Mouse (Mus musculus) kidney, adult 11 months (tissue): ENCODE results near the gene Nup210l.

Experiments used
- DNase-seq: peaks from one replicate; pipeline ENCODE4 v3.0.0; 2022

The Nup210l gene

DNA sequence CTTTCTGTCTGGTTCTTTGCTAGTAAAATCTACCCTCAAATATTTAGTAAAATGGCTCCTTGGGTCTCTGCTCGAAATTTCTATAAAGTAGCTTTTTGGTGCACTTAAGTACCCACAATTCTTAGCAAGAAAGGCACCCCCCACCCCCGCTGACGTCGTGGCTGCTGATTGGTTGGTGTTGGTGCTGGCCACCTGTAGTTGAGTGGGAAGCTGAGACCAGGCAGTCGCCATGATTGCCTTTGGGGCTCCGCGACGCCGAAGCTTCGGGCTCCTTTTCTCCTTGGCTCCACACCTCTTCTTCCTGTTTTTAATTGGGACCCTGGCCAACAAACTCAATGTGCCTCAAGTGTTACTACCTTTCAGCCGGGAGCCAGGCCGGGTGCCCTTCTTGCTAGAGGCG is at the start of gene Nup210l:
TSS of gene Nup210l (plus strand) at position 195 of the 400 bp plus-strand sequence.
- DNase-seq = no peak

- no peak for DNase-seq
Observed at GRCm38 (mm10) chr3:90061549-90061948, 42.4 kb upstream of the Nup210l start.

GRCm38 (mm10) chr3:90062539-90062938 is 41.4 kb upstream of the Nup210l start:
- no peak for DNase-seq

DNA sequence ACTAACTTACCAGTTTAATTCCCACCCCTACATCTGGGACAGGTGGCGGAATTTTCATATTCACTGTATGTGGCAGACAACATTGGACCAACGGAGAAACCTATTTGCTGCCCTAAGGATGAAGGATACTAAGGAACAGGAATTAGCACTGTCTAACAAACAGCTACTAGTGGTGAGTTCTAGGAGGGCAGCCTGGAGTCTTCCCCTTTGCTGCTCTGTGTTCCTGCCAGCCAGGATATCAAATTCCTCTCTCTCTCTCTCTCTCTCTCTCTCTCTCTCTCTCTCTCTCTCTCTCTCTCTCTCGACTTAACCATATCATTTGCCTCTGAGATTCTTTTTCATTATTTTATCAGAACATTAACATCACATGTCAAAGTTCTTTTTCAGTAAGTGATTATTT is 39.5 kb upstream of the Nup210l start:
- DNase-seq = no peak

GRCm38 (mm10) chr3:90065553-90065952 is 38.4 kb upstream of the Nup210l start:
- DNase-seq = no peak

DNA sequence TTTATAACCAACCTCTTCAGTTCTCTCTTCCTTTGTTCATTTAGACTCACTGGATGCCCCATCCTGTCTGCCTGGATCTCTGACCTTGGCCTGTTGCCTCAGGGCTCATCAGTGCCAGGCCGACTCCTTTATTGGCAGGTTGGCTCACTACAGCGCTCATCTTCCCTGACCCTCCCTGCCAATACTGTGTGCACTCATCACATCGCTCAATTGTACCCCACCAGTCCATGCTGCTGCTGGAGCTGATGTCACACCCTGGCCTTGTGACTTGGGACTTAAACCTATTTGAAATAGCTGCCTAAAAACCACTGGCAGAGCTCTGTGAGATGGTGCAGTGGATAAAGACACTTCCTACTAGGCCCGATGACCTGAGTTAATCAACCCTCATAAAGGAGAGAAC is 36.1 kb upstream of the Nup210l start:
- no peak for DNase-seq

DNA sequence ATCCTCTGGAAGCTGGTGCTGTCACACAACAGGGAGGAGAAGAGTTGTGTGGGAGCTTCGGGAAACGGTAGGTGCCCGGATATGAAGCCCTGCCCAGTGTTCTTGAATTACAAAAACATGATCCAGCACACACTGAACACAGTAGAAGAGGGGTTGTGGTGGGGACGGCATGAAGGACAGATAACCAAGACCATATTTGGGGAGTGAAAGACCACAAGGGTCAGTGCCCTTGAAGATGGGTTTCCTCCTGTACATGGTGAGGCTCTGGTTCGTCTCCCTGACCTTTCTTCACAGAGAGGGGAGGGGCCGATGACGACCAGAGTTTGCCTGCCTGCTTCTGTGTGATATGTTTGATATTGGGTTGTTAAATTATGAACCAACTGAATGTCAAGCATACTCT is 34.2 kb upstream of the Nup210l start:
- no peak for DNase-seq

GRCm38 (mm10) chr3:90072294-90072693 is 31.6 kb upstream of the Nup210l start, which contains the start of gene Tpm3:
TSS of gene Tpm3 (plus strand) at chr3:90072649.
- DNase-seq = no peak

DNA sequence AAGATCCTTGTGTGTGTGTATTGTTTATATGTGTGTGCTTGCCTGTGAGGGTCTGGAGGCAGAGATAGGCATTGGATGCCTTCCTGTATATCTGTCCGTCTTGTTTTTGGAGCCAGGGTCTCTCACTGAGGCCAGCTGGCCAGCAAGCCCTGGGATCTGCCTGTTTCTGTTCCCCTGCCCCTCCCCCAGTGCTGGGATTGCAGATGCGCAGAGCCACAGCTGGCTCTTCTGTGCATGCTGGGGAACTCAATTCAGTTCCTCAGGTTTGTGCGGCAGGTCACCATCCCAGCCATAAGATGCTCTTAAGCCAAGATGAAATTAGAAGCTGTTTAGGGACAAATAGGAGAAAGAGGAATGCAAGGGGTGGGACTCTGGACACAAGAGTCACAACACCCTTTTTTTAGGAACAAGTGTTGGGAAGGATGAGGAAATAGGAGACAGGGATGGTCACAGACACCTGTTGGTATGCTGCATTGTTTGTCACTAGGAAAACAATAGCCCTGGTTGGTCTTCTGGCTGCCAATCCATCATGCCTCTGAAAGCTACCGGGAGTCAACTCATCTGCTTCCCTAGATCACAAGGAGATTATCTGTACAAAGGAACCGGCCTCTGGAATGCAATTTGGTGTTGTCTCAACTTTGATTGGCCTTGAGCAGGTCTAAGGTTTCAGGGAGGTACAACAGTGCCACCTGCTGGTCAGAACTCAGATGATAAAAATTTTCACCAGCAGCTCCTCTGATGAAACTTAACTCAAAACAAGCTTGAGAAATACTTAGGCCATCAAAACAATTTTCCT is 26.8 kb upstream of the Nup210l start:
- DNase-seq = peak; percentile 74

DNA sequence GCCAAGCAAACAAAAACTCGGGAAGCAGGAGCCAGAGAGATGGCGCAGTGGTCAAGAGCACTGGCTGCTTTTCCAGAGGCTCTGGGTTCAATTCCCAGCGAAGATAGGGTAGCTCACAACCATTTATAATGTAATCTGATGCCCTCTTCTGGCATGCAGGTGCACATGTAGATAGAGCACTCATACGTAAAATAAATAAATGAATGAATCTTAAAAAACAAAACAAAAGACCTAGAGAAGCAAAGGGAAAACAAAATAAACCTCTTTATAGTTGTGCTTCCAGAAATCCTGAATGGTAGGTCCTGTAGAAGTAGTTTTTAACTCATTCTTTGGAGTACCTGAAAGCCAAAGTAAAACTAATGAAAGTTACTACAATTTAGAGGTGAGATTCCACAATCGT is 25.7 kb upstream of the Nup210l start:
- no peak for DNase-seq

GRCm38 (mm10) chr3:90079133-90079762 is 24.7 kb upstream of the Nup210l start:
- peak; percentile 96 for DNase-seq

DNA sequence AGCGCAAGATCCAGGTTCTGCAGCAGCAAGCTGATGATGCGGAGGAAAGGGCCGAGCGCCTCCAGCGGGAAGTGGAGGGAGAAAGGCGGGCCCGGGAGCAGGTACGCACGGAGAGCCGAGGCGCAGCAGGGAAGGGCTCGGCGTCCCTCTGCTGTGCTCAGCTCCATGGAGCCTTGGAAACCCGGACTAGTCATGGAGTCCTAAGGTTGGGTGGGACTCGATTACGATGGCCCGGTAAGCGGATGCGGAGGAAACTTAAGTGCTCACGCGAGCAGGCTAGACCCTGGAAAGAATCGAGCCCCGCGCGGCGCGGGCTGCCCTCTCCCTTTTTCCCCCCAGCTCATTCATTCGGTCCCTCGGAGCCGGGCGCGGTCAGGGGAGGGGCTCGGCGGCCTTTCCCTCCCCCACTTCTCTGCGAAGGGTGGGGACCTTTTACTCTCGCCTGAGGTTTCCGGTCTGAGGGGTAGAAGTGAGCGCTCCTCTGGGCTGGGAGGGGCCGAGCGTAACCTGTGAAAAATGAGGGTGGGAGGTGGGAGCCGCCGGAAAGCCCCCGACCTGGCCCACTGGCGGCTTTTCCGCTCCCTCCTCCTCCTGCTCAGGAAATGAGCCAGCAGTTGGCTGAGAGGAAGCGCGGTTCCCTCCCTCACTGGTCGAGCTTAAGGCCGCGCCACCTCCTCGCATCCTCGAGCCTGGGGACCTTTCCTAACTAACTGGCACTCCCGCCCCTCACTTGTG is 24.0 kb upstream of the Nup210l start:
- DNase-seq = peak; percentile 66

GRCm38 (mm10) chr3:90080498-90080863 is 23.5 kb upstream of the Nup210l start:
- DNase-seq = no peak

DNA sequence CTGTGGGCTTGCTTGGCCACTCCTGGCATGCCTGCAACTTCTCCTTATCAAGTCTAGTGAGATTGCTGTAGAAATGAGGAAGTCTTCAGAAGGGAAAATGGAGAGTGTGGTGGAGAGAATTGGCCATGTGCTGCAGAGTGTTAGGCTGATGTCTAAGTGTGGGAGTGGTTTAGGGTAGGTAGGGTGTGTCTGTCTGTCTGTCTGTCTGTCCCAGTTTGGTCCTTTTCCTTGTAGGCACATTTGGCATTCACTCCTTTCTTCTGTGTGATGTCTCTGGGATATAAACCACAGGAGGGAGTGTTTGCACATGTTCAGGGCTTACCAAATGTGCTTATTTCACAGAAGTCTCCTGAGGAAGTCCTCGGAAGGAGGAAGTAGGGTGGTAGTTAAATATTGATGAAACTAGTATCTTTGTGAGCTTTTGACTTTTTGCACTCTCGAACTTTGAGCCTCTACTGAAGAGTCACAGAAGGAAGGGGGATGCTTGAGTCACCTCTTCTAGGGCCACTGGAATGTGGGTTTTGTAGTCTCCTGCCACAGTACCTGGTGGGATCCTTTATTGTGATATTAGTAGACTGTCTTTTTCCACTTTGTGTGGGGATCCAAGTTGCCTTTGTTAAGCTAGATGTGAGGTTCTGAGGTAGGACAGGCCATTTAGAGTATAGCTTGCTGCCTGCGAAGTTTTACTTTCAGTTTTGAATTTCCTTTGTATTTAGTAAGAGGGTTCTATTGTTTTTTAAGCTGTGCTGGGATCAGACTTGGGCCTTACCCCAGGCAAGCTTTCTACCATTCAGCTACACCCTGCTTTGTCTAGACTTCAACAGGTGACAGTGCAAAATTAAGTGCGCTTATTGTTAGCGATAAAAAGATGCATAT is 22.3 kb upstream of the Nup210l start:
- peak; percentile 49 for DNase-seq

DNA sequence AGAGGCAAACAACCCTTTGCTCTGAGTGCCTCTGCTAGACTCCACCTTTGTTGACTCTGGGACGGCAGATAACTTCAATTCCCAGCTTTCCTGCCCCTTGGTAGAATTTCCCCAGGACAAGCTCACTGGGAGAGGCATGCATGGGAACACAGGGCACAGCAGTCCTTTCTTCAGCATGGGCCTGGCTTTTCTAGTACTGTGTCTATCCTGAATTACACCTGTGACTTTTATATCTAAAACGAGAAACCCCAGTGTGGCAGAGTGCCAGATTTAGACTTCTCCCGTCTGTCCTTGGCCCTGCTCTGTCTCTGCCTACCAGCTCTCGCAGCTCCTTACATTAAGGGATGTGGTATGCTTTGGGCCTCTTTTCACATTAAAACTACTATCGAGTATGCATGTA is 20.9 kb upstream of the Nup210l start:
- DNase-seq = no peak

- no peak for DNase-seq
Observed at GRCm38 (mm10) chr3:90083698-90084324, 20.1 kb upstream of the Nup210l start.

- DNase-seq = no peak
Observed at GRCm38 (mm10) chr3:90084790-90085189, 19.1 kb upstream of the Nup210l start.

DNA sequence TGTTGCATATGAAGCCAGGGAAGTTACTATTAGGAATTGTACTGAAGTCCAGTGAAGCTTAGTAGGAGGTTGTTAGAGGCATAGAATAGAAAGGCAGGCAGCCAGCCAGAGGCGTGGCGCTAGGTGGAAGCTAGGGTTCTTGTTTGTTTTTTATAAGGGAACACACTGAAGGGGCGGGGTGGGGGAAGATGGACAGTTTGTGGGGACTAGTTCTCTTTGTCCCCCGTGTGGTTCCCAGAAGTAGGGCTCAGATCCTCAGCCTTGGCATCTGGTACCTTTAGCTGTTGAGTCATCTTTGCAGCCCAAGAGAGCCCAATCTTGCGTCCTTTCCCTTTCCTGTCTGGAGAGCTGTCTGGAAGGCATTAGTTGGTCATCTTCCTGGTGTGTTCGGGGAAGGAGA is 18.7 kb upstream of the Nup210l start:
- DNase-seq = no peak

GRCm38 (mm10) chr3:90086068-90086467 is 17.9 kb upstream of the Nup210l start:
- DNase-seq = no peak

- DNase-seq = no peak
Observed at GRCm38 (mm10) chr3:90088617-90089016, 15.3 kb upstream of the Nup210l start.

GRCm38 (mm10) chr3:90090892-90091291 is 13.0 kb upstream of the Nup210l start:
- DNase-seq = no peak

- DNase-seq = no peak
Observed at GRCm38 (mm10) chr3:90094453-90094852, 9.5 kb upstream of the Nup210l start.
